Mouse (Mus musculus) lung, postnatal 4 days (tissue): ENCODE data around the gene Dennd6b.

Source experiments
- DNase-seq, 2 experiments: peaks; one replicate each; pipeline ENCODE4 v3.0.0; 2021

Gene Dennd6b

DNA sequence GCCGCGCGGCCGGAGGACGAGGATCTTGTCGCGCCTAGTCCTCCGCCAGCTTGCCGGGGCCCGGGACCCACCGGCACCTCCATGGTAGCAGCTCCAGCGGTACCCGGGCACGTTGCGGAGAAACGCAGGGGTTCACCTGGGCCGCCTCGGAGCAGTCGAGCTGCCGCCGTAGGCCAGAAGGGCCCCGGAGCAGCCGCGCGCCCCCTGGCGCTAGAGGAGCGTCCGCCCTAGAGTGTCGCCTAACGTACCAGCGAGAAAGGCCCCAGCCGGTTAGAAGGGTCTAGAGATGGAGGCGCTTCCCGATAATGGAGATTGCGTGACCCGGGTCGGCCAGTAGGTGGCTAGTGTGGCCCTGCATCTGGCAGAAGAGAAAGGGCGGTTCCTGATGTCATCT is at the start of gene Dennd6b:
Gene Dennd6b (minus strand): TSS at position 184 of the 394 bp plus-strand sequence.
- peak; percentile 98 for DNase-seq

DNA sequence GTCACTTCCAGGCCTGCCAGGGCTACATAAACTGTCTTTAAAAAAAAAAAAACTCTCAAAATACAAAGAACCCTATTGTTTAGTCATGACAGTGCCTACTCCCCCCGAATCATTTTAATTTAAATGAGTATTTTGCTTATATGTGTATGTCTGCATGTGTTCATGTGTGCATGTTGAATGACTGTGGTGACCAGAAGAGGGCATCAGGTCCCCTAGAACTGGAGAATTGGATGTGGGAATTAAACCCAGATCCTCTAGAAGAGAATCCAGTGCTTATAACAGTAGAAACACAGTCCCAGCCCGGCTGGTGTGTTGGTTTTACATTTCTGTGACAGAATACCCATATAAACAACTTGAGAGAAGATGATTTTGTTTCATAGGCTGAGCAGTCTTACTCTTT is 44.7 kb upstream of the Dennd6b start:
- DNase-seq: no peak

DNA sequence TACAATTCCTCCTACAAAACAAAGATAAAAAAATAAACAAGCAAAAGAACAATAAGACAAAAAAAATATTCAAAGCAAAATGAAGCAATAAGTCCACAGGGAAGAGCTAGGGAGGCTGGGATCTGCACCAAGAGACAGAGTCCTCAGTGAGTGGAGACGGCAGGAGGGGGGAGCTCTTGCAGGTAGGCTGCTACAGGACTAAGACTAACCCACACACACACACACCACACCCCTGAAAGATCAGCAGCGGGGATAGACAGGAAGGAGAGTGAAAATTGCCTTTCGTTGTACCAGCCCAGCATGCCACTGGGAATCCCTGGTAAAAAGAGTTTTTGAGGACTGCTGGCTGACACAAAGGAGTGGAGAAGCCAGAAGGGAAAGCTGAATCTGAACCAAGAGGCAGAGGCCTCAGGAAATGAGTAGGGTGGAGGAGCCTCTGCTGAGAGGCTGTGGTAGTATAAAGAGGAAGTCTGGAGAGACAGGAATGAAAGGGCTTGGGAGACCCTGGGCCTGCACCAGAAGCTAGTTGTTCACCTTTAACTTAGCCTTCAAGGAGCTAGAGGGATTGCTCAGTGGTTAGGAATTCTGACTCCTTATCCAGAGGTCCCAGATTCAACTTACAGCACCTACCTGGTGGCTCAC is 43.6 kb upstream of the Dennd6b start:
- DNase-seq: peak in 1 of 2 experiments; percentile 8

DNA sequence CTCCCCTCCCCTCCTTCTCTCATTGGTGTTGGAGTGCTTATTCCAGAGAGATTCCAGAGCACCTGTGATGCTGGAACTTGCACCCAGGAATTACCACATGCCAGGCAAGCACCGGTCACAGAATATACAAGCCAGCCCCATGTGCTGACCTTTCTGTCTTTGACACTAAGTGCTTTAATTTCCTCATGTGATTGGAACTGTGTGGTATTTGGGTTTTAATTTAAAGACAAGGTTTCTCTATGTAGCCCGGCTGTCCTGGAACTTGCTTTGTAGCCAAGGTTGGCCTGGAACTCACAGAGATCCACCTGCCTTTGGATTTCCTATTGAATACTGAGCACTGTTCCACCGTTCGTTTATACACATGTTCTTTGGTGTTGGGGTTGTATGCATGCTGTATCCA is 37.8 kb upstream of the Dennd6b start:
- DNase-seq: no peak

DNA sequence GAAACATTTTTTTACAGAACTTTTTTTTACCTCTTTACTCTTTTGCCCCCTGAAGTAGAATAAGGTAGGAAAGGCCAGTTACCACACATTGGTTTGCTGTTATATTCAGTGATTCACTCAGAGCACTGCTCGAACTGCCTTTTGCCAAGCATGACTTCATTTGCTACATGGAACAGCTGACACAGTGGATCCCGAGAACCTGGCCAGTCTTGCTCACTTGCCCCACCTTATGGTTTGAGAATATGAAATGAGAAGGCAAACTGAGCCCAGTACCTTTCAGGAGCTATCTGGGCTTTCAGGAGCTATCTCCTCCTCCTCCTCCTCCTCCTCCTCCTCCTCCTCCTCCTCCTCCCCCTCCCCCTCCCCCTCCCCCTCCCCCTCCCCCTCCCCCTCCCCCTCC is 37.3 kb upstream of the Dennd6b start:
- peak in 1 of 2 experiments; percentile 15 for DNase-seq

DNA sequence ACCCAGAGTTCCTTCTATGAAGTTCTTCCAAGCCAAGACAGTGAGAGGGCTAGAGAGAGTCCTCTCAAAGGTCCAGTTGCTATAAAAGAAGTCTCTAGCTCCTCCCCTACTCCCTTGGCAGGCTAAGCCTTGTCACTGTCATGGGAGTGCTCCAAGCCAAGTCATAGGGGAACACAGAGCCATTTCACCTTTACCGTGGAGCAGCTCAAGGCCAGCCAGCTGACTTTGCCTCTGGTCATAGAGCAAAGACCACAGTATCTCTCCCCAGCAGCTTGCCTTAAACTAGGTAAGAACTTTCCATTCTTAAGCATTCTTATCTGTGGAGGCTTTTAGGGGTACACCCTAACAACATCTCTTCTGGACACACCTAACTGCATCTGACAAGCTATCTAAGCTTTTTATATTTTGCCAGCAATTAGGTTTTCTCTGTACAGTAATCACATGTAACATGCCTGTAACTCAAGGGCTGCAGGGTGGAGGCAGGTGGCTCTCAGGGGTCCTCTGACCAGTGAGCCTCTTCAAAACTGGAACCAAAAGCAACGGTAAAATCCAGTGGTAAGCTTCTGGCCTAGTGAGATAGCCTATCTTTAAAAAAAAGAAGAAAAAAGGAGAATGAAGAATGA is 19.4 kb upstream of the Dennd6b start:
- DNase-seq: no peak

DNA sequence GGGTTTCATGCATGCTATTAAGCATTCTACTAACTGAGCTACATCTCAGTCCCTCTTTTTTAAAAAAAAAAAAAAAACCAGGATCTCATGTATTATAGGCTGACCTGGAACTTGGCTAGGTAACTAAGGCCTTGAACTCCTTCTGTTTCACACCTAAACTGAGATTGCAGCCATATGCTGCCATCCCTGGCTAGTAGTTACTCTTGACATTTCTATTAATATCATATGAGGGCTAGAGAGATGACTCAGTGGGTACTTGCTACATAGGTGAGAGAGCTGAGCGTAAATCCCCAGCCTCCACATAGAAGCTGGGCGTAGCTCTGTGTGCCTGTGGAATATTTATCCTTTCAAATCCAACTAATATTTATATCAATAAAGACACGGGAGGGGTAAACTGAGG is 18.7 kb upstream of the Dennd6b start:
- DNase-seq: no peak

DNA sequence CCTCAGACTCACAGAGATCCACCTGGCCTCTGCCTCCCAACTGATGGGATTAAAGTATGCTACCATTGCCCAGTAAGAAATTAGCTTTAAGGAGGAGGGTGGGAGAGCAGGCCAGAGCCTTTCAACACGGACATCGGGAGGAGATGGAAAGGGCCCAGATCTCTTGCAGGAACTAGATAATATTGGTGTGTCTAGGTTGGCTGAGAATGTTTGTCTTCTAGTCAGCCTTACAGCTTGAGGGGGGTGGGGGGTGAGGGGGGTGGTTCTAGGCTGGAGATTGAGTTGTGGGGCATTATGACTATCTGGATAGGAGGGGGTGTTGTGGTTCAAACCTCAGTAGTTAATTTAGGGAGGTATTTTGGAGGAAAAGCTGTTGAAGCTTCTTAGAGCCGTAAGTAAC is 17.2 kb upstream of the Dennd6b start:
- no peak for DNase-seq

DNA sequence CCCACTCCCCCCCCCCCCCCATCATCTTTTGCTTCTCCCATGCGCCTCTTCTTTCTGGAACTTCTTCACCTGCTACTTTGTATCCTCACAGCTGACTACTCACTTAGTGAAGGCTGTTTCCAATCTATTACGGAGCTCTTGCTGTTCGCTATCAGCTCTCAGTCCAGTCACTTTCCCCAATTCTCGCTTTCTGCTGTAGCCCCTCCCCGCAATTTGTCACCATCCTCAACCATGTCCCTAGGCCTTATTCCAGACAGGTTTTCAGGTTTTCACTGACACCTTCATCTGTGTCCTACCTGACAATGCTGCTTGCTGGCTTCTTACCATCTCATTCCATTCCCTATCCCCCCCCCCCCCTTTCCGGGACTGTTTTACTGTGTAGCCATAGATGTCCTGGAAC is 16.2 kb upstream of the Dennd6b start:
- DNase-seq: no peak

DNA sequence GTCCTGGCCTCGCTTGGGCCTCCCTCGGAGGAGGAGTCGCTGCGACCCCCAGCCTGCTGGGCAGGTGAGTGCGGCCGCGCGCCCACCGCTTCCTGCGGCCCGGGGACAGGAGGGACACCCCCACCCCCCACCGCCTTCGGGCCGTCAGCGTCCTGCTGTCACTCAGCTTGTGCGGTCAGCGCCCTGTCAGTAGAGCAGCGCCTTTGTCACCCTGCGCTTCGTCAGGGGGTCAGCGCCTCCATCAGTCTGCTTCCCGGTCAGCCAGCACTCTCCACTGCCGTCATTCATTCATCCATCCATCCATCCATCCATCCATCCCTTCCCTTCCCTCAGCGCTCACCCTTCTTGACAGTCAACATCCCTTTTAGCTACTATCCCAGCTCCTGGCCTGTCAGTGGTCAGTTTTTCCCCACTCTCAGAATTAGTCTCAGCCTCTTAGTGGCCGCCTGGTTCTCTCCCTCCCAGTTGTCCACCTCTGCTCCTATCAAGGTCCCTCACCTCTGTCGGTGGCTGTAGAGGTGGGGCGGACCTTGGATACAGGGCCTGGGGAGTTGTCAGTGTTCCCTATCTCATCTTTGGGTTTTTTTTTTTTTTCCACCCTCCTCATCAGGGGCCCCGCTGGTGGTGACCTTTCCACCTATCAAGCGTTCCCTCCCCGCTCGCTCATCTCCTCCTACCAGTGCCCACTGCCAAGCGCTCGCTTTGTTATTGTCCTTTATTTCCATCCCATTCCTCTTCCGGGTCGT is 15.6 kb upstream of the Dennd6b start:
- DNase-seq: no peak

DNA sequence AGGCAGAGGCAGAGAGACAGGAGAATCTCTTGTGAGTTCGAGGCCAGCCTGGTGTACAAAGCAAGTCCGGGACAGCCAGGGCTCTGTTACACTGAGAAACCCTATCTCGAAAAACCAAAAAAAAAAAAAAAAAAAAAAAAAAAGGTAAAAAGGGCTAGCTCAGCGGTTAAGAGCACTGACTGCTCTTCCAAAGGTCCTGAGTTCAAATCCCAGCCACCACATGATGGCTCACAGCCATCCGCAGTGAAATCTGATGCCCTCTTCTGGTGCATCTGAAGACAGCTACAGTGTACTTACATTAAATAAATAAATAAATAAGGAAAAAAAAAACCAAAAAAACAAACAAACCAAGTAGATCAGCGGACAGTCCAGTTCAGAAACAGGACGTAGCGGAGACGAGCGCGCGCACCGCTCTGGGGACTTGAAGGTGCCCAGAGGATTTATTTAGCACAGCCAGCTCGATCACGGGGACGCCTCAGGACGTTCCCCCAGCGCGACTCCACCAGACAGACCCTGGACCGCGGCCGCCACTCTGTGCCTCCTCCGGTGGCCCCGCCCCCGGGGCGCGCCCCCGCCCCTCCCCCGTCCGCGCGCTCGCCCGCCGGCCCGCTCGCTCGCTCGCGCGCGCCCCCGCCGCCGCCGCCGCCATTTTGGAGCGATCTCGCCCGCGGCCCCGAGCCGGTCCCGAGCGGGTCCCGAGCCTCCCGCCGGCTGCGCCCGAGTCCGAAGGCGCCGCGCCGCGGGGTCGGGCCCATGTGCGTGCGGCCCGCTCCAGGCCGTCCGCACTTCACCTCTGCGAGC is 14.8 kb upstream of the Dennd6b start, which contains the start of gene Ppp6r2:
Gene Ppp6r2 (plus strand): TSS at position 639 of the 801 bp plus-strand sequence.
- peak; percentile 83 to 90 for DNase-seq

DNA sequence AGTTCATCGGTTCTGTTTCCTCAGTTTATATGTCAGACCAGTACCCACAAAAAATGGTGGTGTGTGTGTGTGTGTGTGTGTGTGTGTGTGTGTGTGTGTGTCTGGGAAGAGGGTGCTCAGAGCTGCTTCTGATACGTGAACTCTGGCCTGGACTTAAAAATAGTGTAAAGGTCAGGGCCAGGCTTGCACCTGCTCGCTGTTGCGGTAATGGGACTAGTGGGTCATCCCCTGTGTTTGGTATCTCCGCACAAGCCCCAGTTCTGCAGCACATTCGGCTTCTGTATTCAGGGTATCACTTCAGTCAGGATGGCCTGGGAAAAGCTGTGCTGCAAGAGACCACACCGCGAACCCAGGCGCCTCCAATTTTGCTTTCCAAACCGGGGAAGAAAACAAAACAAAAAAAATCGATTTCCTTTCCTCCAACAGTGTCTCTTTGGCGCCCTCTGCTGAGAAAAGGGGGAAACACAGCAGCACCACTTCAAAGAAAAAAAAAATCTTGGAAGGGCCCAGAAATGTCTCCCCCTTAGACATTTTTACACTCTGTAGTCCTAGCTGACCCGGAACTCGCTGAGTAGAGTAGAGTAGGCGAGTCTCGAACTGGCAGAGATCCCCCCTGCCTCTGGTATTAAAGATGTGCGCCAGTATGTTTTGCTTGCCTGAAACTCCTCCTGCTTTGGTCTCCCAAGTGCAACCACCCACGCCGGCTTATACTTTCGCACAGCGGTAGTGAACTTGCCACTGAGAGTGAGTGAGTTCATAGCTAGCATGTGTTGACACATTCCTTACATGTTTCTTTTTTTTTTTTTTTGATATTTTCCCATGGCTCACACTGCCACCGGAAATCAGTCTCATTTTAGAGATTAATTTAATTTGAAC is 13.8 kb upstream of the Dennd6b start:
- DNase-seq: peak; percentile 86 to 93

DNA sequence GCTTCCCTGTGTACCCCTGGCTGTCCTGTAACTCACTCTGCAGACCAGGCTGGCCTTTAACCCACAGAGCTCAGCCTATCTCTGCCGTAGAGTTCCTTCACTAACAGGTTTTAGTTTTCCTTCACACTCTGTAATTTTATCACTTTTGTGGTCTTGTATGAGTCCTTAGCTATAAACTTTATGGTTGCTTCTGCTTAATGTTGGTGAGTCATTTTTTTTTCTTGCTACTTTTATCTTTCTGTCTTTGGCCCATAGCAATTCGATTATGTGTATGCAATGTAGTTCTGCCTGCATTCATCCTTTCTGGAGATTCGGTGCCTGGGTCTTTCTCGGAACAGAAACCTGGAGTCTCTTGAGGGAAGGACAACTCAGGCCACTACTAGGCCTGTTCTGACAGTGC is 11.2 kb upstream of the Dennd6b start:
- DNase-seq: no peak

DNA sequence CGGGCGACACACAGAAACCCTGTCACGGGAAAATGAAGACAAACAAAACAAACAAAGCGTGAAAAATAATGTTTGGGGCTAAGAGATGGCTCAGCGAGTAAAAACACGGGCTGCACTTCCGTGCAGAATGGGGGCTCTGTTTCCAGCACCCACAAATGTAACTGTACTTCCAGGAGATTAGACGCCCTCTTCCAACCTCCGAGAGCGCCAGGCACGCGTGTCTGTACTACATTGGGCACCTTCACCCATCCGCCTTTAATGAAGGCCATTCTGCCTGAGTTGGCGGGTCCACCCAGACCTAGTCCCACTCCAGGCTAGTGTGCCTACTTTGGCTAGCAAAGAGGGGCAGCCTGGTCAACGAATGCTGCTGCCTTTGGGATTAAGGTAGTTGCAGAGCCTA is 760 bp upstream of the Dennd6b start:
- no peak for DNase-seq

DNA sequence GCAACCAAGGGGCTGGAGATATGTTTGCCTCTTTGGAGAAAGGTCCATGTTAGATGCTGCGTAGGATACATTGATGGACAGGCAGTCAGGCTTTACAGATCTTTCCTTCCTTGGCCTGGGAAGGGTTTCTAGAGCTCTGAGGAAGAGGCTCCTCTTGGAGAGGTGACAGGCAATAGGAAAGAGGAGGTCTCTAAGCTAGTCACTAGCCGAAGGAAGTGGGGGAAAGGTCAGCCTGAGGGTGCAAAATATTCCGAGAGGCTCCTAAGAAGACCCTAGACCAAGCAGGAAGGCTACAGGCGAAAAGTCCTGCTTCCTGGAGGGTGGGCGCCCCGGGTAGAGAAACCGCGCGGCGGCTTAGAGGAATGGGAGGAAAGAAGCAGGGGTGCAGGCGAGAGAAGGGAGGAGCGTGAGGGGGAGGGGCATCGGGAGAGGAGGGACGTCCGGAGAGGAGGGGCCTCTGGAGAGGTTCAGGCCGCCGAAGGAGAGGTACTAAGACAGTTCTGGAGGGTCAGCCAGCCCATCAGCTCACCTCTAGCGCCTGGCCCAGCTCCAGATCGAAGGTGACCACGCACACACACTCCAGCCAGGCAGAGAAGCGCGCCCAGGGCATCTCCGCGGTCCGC is 495 bp downstream of the Dennd6b start:
- DNase-seq: peak; percentile 93 to 94

DNA sequence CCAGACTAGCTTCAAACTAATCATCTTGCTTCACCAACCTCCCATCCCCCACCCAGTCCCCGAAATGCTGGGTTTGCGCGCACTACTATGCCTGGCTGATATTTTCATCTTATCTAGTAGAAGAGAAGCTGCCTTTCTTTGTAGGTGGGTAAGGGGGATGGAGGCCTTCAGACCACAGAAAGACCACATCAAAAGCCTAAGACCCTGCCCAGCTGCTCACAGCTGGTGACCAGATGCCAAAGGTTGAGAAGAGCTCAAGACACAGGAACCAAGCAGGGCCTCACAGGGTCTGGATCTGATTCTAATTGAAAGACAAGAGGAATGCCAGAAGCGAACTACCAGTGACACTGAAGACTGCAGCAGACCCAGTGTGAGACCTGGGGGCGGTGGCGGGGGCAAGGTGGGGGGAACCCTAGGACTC is 1.0 kb downstream of the Dennd6b start:
- DNase-seq: peak in 1 of 2 experiments; percentile 47

DNA sequence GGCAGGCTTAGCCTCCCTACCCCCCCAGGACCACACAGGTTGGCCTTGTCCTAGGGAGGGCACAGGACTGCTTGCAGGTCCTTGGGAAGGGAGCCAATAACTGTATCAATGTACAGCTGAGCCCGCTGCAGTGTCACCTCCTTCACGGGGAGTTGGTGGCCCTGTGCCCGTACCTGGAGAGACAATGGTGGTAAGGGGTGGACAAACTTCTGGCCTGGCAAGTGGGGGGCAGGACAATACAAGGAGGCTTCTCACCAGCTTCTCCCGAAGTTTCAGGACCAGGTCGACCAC is 11.4 kb downstream of the Dennd6b start:
- no peak for DNase-seq

DNA sequence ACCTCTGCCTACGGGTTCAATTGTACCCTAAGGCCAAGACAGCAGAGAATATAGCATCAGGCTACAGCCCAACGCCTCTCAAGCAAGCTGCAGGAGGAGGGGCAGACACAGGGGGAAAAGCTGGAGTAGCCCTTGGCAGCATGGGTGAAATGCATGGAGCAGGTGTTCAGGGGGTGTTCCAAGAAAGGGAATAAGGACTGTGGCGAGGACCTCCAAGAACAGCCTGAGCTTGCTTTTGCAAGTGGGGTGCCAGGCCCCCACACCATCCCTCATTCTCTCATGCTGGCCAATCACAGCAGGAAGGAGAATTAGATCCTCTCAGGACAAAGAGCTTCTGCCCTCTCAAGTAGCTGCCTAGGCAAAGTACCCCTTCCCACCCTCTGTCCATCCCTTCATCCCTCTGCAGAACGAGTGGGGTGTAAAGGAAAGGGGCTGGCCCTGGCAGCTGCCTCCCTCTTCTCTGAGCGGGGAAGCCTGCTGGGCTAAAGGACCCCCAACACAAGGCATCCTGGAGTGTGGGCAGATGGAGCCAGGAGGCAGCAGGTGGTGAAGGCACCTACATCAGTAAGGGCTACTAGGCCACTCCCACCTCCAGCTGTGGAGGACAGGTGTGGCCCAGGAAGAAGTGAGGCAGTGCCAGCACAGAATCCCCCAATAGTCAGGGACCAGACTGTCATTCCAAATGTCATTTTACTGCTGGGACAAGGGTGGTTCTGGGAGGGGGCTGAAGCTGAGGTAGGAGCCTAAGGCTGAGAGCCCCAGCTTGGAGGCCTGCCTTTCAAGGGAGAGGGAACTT is 12.0 kb downstream of the Dennd6b start:
- DNase-seq: no peak

DNA sequence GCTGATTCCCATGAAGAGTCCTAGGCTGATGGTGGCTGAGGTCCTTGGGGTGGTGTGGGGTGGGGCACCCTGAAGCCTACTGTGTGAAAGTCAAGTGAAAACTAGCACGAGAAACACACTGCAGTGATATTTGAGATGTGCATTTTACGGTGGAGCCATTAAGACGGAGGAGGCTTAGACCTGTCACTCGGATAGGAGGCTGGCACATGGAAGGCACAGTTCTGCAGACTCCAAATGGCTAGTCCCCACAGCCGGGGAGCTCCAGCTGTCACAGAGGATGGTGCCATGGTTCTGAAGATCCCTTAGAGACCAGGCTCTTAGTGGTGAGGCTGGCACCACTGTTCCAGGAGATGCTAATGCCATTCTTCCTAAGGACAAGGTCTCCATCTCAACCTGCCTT is 13.5 kb downstream of the Dennd6b start:
- DNase-seq: no peak

DNA sequence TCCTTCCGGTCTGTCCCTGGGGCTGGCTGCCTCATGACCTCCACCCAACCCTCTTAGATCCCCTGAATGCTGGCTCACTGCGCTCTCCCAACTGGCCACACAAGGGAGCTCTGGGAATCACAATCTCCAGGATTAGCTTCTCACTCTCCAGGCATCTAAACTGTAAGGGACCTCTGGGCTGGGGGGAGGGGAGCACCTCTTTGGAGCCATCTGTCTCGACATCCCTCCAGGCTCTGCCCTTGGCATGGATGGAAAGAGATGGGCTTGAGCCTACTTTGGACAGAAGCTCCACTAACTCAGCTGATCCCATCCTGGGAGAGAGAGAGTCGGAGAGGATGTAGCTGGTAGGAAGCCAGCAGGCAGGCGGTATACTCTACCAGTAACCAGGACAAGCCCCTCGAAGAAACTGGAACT is 14.0 kb downstream of the Dennd6b start:
- DNase-seq: peak; percentile 62 to 74
